Mouse (Mus musculus): ENCODE measurements around the gene Tpi1. TPM values are rescaled to one million over a fixed set of nuclear protein-coding genes. Genes with fewer than 3 reads are reported as not detected.
"Not testable (repeated sequence)": the region's sequence is repeated elsewhere in the genome, so short reads cannot be mapped to it uniquely, and the experiment has no call there.

Gene Tpi1
- total RNA-seq, 2 experiments from 2014 or later: 2,224 to 2,391 TPM

- no peak for TF ChIP-seq CTCF (IDR thresholded peaks at IDR 0.05)
- Histone ChIP-seq H3K4me3 (peak overlapping the region; percentile 86), H3K27ac (no peak overlapping the region)
- DNase-seq: no peak
- intact Hi-C loops (cut with DNase I): loop anchor here (5.0 to 10.0 kb wide), 2 partner anchors 46 to 108 kb away; partner anchors contain the start of gene Cops7a
Observed at GRCm38 (mm10) chr6:124856321-124856720, 42.2 kb upstream of the Tpi1 start.

GRCm38 (mm10) chr6:124854647-124855046 lies 40.6 kb upstream of the Tpi1 start:
- intact Hi-C loops (cut with DNase I): loop anchor here (5.0 to 10.0 kb wide), 2 partner anchors 48 to 110 kb away; partner anchors contain the start of gene Cops7a
- no peak overlapping the region for H3K27ac ChIP-seq
- no peak for DNase-seq
- no peak for TF ChIP-seq CTCF (IDR thresholded peaks at IDR 0.05)
- no peak overlapping the region for H3K4me3 ChIP-seq

GRCm38 (mm10) chr6:124850535-124850934 lies 36.4 kb upstream of the Tpi1 start:
- H3K27ac ChIP-seq: no peak overlapping the region
- H3K4me3 ChIP-seq: no peak overlapping the region
- no peak for TF ChIP-seq CTCF (IDR thresholded peaks at IDR 0.05)
- no peak for DNase-seq
- intact Hi-C loops (cut with DNase I): loop anchor here (10.0 kb wide), 1 partner anchor 114 kb away; the partner anchor contains the start of gene Cops7a

DNA sequence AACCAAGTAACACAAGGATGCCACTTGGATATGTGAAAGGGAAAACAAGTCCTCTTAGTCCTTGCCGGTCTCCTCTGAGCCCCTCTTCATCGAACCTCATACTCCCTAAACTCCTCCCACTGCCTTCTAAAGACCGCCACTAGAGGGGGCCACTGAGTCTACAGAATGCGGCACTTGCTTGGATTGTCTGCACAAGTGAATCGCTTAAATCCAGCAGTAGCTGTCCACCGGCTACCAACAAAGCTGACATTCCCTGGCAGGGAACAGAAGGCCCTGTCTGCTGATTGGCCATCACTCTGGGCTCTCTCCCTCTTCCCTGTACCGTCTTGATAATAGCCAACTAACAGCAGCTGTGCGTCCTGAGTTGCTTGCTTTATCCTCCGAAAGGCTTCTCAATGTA lies 33.2 kb upstream of the Tpi1 start:
- H3K4me3 ChIP-seq: peak overlapping the region; percentile 38; the same call in 1 of the 2 replicates
- intact Hi-C loops (cut with DNase I): no loop called here
- TF ChIP-seq CTCF (IDR thresholded peaks at IDR 0.05): no peak; the same call in 1 of the 2 replicates
- peak; percentile 91 for DNase-seq
- H3K27ac ChIP-seq: no peak overlapping the region; the same call in 1 of the 2 replicates

- intact Hi-C loops (cut with DNase I): no loop called here
- no peak for TF ChIP-seq CTCF (IDR thresholded peaks at IDR 0.05)
- peak within 1 kb of the TSS; percentile 34 for H3K4me3 ChIP-seq
- H3K27ac ChIP-seq: peak within 1 kb of the TSS; percentile 73
- no peak for DNase-seq
Observed at GRCm38 (mm10) chr6:124840241-124841167, 26.4 kb upstream of the Tpi1 start, which contains the start of gene Gnb3. Gene Gnb3, minus strand, starts transcription at chr6:124840275.

DNA sequence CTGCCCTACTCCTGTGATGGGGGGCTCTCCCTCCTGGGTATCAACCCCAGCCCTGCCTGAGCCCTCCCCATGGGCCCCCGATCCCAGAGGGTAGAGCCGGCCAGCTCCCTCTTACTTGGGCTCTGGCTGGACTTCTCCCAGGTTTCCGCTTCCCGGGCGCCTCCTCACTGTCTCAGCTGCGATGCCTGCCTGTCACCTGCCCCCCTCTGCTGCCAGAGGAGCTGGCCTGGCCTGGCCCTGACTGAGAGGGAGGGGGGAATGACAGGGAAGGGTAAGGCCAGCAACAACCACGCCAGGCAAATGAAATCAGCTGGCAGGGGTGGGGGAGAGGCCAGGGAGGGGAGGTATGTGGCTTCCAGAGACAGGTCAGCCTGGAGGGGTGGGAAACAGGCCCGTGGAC lies 25.7 kb upstream of the Tpi1 start:
- TF ChIP-seq CTCF (IDR thresholded peaks at IDR 0.05): no peak
- intact Hi-C loops (cut with DNase I): no loop called here
- Histone ChIP-seq H3K4me3 (peak overlapping the region; percentile 34), H3K27ac (peak overlapping the region; percentile 73)
- peak; percentile 86 for DNase-seq

- no peak overlapping the region for H3K27ac ChIP-seq
- intact Hi-C loops (cut with DNase I): no loop called here
Observed at GRCm38 (mm10) chr6:124836411-124836810, 22.3 kb upstream of the Tpi1 start.

GRCm38 (mm10) chr6:124835531-124835930 lies 21.4 kb upstream of the Tpi1 start:
- DNase-seq: no peak
- intact Hi-C loops (cut with DNase I): no loop called here
- TF ChIP-seq CTCF (IDR thresholded peaks at IDR 0.05): no peak
- no peak overlapping the region for H3K27ac ChIP-seq
- H3K4me3 ChIP-seq: no peak overlapping the region

More at GRCm38 (mm10) chr6:124836411-124836810, 22.3 kb upstream of the Tpi1 start:
- no peak for DNase-seq
- no peak overlapping the region for H3K4me3 ChIP-seq
- no peak for TF ChIP-seq CTCF (IDR thresholded peaks at IDR 0.05)

GRCm38 (mm10) chr6:124834512-124835081 lies 20.5 kb upstream of the Tpi1 start:
- Histone ChIP-seq H3K4me3 (no peak overlapping the region), H3K27ac (no peak overlapping the region)
- intact Hi-C loops (cut with DNase I): no loop called here
- no peak for DNase-seq
- no peak for TF ChIP-seq CTCF (IDR thresholded peaks at IDR 0.05)

GRCm38 (mm10) chr6:124831649-124832048 lies 17.6 kb upstream of the Tpi1 start:
- intact Hi-C loops (cut with DNase I): no loop called here
- Histone ChIP-seq H3K4me3 (no peak overlapping the region), H3K27ac (no peak overlapping the region)
- no peak for DNase-seq
- no peak for TF ChIP-seq CTCF (IDR thresholded peaks at IDR 0.05)

DNA sequence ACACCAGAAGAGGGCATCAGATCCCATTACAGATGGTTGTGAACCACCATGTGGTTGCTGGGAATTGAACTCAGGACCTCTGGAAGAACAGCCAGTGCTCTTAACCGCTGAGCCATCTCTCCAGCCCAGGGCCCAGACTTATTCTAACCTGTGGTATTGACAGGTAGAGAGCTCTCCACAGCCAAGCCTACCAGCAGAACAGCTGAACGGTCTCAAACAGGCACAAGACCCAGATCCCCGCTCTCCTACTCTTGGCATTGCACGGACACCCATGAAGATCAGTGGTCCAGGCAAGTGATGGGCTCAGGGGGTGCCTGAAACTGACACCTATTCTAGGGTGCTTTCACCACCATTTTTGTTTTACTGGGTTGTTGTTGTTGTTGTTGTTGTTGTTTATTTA lies 17.1 kb upstream of the Tpi1 start:
- DNase-seq; intact Hi-C loops (cut with DNase I); H3K27ac ChIP-seq; H3K4me3 ChIP-seq: not testable (repeated sequence)

GRCm38 (mm10) chr6:124829799-124830700 lies 16.0 kb upstream of the Tpi1 start:
- intact Hi-C loops (cut with DNase I): loop anchor here (1.0 to 2.0 kb wide), 2 partner anchors 15 to 135 kb away; partner anchors contain the start of genes Cops7a and Tpi1
- TF ChIP-seq CTCF (IDR thresholded peaks at IDR 0.05): peak; percentile 14; the same call in 1 of the 2 replicates

More at GRCm38 (mm10) chr6:124829799-124830700, 16.0 kb upstream of the Tpi1 start:
- peak overlapping the region; percentile 95 for H3K27ac ChIP-seq
- peak overlapping the region; percentile 83 for H3K4me3 ChIP-seq
- DNase-seq: peak; percentile 95
